Mouse (Mus musculus): ENCODE data around the gene Smpd2.

DNA sequence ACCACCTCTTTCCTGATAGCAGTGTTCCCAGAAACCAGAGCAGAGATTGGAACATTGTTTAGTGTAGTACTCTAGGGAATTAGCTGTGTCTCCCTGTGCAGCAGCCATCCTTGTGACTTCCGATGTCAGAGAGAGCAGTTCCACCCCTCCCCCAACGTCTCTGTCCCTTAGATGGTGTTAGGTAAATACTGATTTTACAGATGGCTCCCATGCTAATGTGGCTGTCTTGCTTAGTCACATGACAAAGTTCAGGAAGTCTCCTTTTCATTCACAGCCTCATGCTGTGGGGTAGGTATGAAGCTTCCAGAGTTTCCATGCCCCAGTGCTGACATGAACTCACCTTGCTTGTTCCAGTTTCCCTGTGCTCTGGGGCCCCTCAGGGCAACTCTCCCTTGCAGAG, 29.7 kb downstream of the Smpd2 start:
- no peak for TF ChIP-seq CTCF (IDR thresholded peaks at IDR 0.05; ENCODE audit: low read depth, low read length)
- no peak for TF ChIP-seq TAL1 (conservative IDR thresholded peaks at IDR 0.05; ENCODE audit: low read depth, low read length)
